Mouse (Mus musculus) frontal cortex, adult (tissue): ENCODE measurements around the gene Palld.

ENCODE experiments used
- ATAC-seq: cut with Nextera tagmentation; 2 replicates; pipeline ENCODE4 v1.9.2; 2017; ENCODE audit warnings: mild to moderate bottlenecking, moderate library complexity, mixed read lengths; ENCODE audit not compliant: low TSS enrichment

Gene Palld

GRCm38 (mm10) chr8:61866920-61867319 is 35.6 kb downstream of the Palld start:
- ATAC-seq: no peak

GRCm38 (mm10) chr8:61865365-61865764 is 37.1 kb downstream of the Palld start:
- ATAC-seq: no peak

GRCm38 (mm10) chr8:61851270-61851669 is 51.2 kb downstream of the Palld start:
- ATAC-seq: no peak

GRCm38 (mm10) chr8:61848581-61849162 is 53.8 kb downstream of the Palld start:
- no peak for ATAC-seq

GRCm38 (mm10) chr8:61847494-61847893 is 55.0 kb downstream of the Palld start:
- no peak for ATAC-seq

- ATAC-seq: peak; percentile 74
These were observed 57.5 kb downstream of the Palld start for GRCm38 (mm10) chr8:61844992-61845391.

GRCm38 (mm10) chr8:61844575-61844974 is 57.9 kb downstream of the Palld start:
- ATAC-seq: no peak; the same call in 1 of the 2 replicates

GRCm38 (mm10) chr8:61843776-61844175 is 58.7 kb downstream of the Palld start:
- no peak for ATAC-seq

GRCm38 (mm10) chr8:61833211-61833610 is 69.3 kb downstream of the Palld start:
- ATAC-seq: no peak

- no peak for ATAC-seq
These were observed 70.5 kb downstream of the Palld start for GRCm38 (mm10) chr8:61831944-61832343.

- no peak for ATAC-seq
These were observed 71.7 kb downstream of the Palld start for GRCm38 (mm10) chr8:61830821-61831220.

GRCm38 (mm10) chr8:61824563-61824962 is 77.9 kb downstream of the Palld start:
- ATAC-seq: no peak

GRCm38 (mm10) chr8:61823157-61823556 is 79.3 kb downstream of the Palld start:
- no peak for ATAC-seq

- ATAC-seq: no peak
These were observed 98.7 kb downstream of the Palld start for GRCm38 (mm10) chr8:61803764-61804163.

GRCm38 (mm10) chr8:61802840-61803239 is 99.7 kb downstream of the Palld start:
- ATAC-seq: no peak

- ATAC-seq: no peak
These were observed 105.0 kb downstream of the Palld start for GRCm38 (mm10) chr8:61797391-61797947.

GRCm38 (mm10) chr8:61796537-61797050 is 105.9 kb downstream of the Palld start:
- ATAC-seq: peak; percentile 50

GRCm38 (mm10) chr8:61789946-61790345 is 112.5 kb downstream of the Palld start:
- ATAC-seq: no peak

GRCm38 (mm10) chr8:61789289-61789688 is 113.2 kb downstream of the Palld start:
- no peak for ATAC-seq

GRCm38 (mm10) chr8:61782931-61783491 is 119.5 kb downstream of the Palld start:
- no peak for ATAC-seq

- ATAC-seq: no peak
These were observed 121.7 kb downstream of the Palld start for GRCm38 (mm10) chr8:61780652-61781257.

- no peak for ATAC-seq
These were observed 124.3 kb downstream of the Palld start for GRCm38 (mm10) chr8:61778194-61778593.

GRCm38 (mm10) chr8:61776560-61776959 is 125.9 kb downstream of the Palld start:
- ATAC-seq: no peak
